Mouse (Mus musculus) stomach, postnatal 0 days (tissue): ENCODE results near the gene Cuta.

Experiments
- CTCF ChIP-seq: IDR thresholded peaks from 2 replicates; pipeline ENCODE4 v1.5.1; 2016; ENCODE audit warnings: antibody characterized with exemption, low read depth, mild to moderate bottlenecking, moderate library complexity
- EP300 ChIP-seq: optimal IDR thresholded peaks from 2 replicates; pipeline ENCODE3; 2016; ENCODE audit warnings: antibody characterized with exemption

DNA sequence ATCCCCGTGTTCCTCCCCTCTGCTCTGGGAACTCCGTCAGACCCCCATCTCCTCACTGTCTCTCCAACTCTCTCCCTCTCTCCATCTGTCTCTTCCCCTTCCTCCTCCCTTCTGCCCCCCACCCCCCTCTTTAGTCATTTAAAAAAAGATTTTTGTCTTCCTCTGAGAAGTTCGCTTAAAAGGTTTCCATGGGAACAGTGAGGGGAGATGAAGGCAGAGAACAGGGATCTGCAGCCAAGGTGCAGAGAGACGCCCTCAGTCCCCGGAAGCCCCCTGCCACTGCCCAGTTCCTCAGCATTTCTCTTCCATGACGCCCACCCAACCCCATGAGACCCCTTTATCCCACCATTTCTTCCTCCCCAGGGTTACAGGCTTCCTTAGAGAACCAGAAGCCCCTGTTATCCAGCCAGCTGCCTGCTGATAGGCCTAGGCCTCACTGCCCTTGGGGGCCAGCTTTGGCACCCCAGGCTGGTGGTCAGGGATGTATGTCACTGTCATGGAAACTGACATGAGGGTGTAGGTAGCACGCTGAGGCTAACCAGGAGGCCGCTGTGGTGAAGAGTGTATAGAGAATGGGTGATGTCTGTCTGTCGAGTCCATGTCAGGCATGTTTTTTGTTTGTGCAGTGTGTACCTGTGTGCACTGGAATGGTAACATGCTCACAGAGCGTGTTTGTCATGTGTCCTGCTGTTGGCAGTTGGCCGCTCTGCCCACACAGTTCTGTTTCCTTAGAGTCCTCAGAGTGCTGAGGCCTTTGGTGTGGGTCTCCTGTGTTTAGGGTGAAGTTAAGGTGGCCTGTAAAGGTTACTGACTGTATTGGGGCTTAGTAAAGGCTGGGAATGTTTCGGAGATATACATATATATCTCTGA lies 8.1 kb upstream of the Cuta start:
- TF ChIP-seq EP300 = no peak
- TF ChIP-seq CTCF = no peak
